Mouse (Mus musculus): ENCODE data around the gene Inpp5a. TPM values are rescaled to one million over a fixed set of nuclear protein-coding genes. Genes with fewer than 3 reads are reported as not detected.

Inpp5a gene
- polyA plus RNA-seq, 1 experiment from 2014 or later = 23.0 TPM

- DNase-seq = no peak
- 89% methylated on average over 3 of the region's 3 CpGs for WGBS
Measured at GRCm38 (mm10) chr7:139400926-139401325, 12.0 kb downstream of the Inpp5a start.

GRCm38 (mm10) chr7:139401791-139402190 is 12.9 kb downstream of the Inpp5a start:
- no peak overlapping the region for H3K27ac ChIP-seq (replicated peaks; ENCODE audit: low read depth, low read length)
- H3K36me3 ChIP-seq (ENCODE audit: control insufficient read depth, insufficient read depth, low read length) = no peaks in the 10 kb centered on the region
- H3K9me3 ChIP-seq (ENCODE audit: control insufficient read depth, low read length) = no peaks in the 10 kb centered on the region
- 92% methylated on average over 8 of the region's 8 CpGs for WGBS
- H3K4me2 ChIP-seq (ENCODE audit: low read length) = no peak overlapping the region
- ATAC-seq (ENCODE audit: low FRiP score, low TSS enrichment) = no peak
- H3K4me3 ChIP-seq (replicated peaks; ENCODE audit: low read depth, low read length) = no peak overlapping the region
- H3K4me1 ChIP-seq (ENCODE audit: control insufficient read depth, insufficient read depth, low read length) = no peaks in the 10 kb centered on the region
- no peak overlapping the region for H3K9ac ChIP-seq (replicated peaks; ENCODE audit: low read length)
- H3K27me3 ChIP-seq (ENCODE audit: control insufficient read depth, insufficient read depth, low read length) = no peaks in the 10 kb centered on the region
- DNase-seq = no peak

More at GRCm38 (mm10) chr7:139400926-139401325, 12.0 kb downstream of the Inpp5a start:
- Histone ChIP-seq H3K4me3 (replicated peaks; ENCODE audit: low read depth, low read length) (no peak overlapping the region), H3K27me3 (ENCODE audit: control insufficient read depth, insufficient read depth, low read length) (no peaks in the 10 kb centered on the region), H3K36me3 (ENCODE audit: control insufficient read depth, insufficient read depth, low read length) (no peaks in the 10 kb centered on the region), H3K9me3 (ENCODE audit: control insufficient read depth, low read length) (no peaks in the 10 kb centered on the region), H3K4me1 (ENCODE audit: control insufficient read depth, insufficient read depth, low read length) (no peaks in the 10 kb centered on the region), H3K27ac (replicated peaks; ENCODE audit: low read depth, low read length) (no peak overlapping the region), H3K4me2 (ENCODE audit: low read length) (no peak overlapping the region), H3K9ac (replicated peaks; ENCODE audit: low read length) (no peak overlapping the region)
- no peak for ATAC-seq (ENCODE audit: low FRiP score, low TSS enrichment)

- H3K36me3 ChIP-seq (ENCODE audit: control insufficient read depth, insufficient read depth, low read length) = no peaks in the 10 kb centered on the region
- no peaks in the 10 kb centered on the region for H3K4me1 ChIP-seq (ENCODE audit: control insufficient read depth, insufficient read depth, low read length)
- DNase-seq (no peak), ATAC-seq (ENCODE audit: low FRiP score, low TSS enrichment) (no peak)
- no peaks in the 10 kb centered on the region for H3K9me3 ChIP-seq (ENCODE audit: control insufficient read depth, low read length)
- no peak overlapping the region for H3K9ac ChIP-seq (replicated peaks; ENCODE audit: low read length)
- H3K4me3 ChIP-seq (replicated peaks; ENCODE audit: low read depth, low read length) = no peak overlapping the region
- H3K27ac ChIP-seq (replicated peaks; ENCODE audit: low read depth, low read length) = no peak overlapping the region
- WGBS = 95% methylated on average over 4 of the region's 4 CpGs
- H3K27me3 ChIP-seq (ENCODE audit: control insufficient read depth, insufficient read depth, low read length) = no peaks in the 10 kb centered on the region
- H3K4me2 ChIP-seq (ENCODE audit: low read length) = no peak overlapping the region
Measured at GRCm38 (mm10) chr7:139402721-139403120, 13.8 kb downstream of the Inpp5a start.

GRCm38 (mm10) chr7:139406581-139406980 is 17.7 kb downstream of the Inpp5a start:
- DNase-seq (no peak), ATAC-seq (ENCODE audit: low FRiP score, low TSS enrichment) (no peak)
- Histone ChIP-seq H3K4me1 (ENCODE audit: control insufficient read depth, insufficient read depth, low read length) (no peaks in the 10 kb centered on the region), H3K9me3 (ENCODE audit: control insufficient read depth, low read length) (no peaks in the 10 kb centered on the region), H3K36me3 (ENCODE audit: control insufficient read depth, insufficient read depth, low read length) (no peaks in the 10 kb centered on the region), H3K4me2 (ENCODE audit: low read length) (no peak overlapping the region), H3K27me3 (ENCODE audit: control insufficient read depth, insufficient read depth, low read length) (no peaks in the 10 kb centered on the region), H3K4me3 (replicated peaks; ENCODE audit: low read depth, low read length) (no peak overlapping the region), H3K27ac (replicated peaks; ENCODE audit: low read depth, low read length) (no peak overlapping the region), H3K9ac (replicated peaks; ENCODE audit: low read length) (no peak overlapping the region)
- WGBS = 100% methylated on average over 2 of the region's 2 CpGs

- DNase-seq = no peak
- Histone ChIP-seq H3K27me3 (ENCODE audit: control insufficient read depth, insufficient read depth, low read length) (no peaks in the 10 kb centered on the region), H3K4me3 (replicated peaks; ENCODE audit: low read depth, low read length) (no peak overlapping the region), H3K4me1 (ENCODE audit: control insufficient read depth, insufficient read depth, low read length) (no peaks in the 10 kb centered on the region), H3K9ac (replicated peaks; ENCODE audit: low read length) (no peak overlapping the region), H3K9me3 (ENCODE audit: control insufficient read depth, low read length) (no peaks in the 10 kb centered on the region), H3K27ac (replicated peaks; ENCODE audit: low read depth, low read length) (no peak overlapping the region), H3K36me3 (ENCODE audit: control insufficient read depth, insufficient read depth, low read length) (no peaks in the 10 kb centered on the region), H3K4me2 (ENCODE audit: low read length) (no peak overlapping the region)
- ATAC-seq (ENCODE audit: low FRiP score, low TSS enrichment) = no peak
Measured at GRCm38 (mm10) chr7:139407966-139408365, 19.1 kb downstream of the Inpp5a start.

GRCm38 (mm10) chr7:139409903-139410302 is 21.0 kb downstream of the Inpp5a start:
- H3K4me2 ChIP-seq (ENCODE audit: low read length) = no peak overlapping the region
- H3K9me3 ChIP-seq (ENCODE audit: control insufficient read depth, low read length) = no peaks in the 10 kb centered on the region
- H3K36me3 ChIP-seq (ENCODE audit: control insufficient read depth, insufficient read depth, low read length) = no peaks in the 10 kb centered on the region
- ATAC-seq (ENCODE audit: low FRiP score, low TSS enrichment) (no peak), DNase-seq (no peak)
- H3K4me3 ChIP-seq (replicated peaks; ENCODE audit: low read depth, low read length) = no peak overlapping the region
- WGBS = 92% methylated on average over 5 of the region's 5 CpGs
- no peaks in the 10 kb centered on the region for H3K4me1 ChIP-seq (ENCODE audit: control insufficient read depth, insufficient read depth, low read length)
- no peaks in the 10 kb centered on the region for H3K27me3 ChIP-seq (ENCODE audit: control insufficient read depth, insufficient read depth, low read length)
- H3K9ac ChIP-seq (replicated peaks; ENCODE audit: low read length) = no peak overlapping the region
- no peak overlapping the region for H3K27ac ChIP-seq (replicated peaks; ENCODE audit: low read depth, low read length)

GRCm38 (mm10) chr7:139412223-139412950 is 23.5 kb downstream of the Inpp5a start:
- ATAC-seq (ENCODE audit: low FRiP score, low TSS enrichment) (no peak), DNase-seq (no peak)
- no peaks in the 10 kb centered on the region for H3K27me3 ChIP-seq (ENCODE audit: control insufficient read depth, insufficient read depth, low read length)
- WGBS = 68% methylated on average over 8 of the region's 8 CpGs
- H3K27ac ChIP-seq (replicated peaks; ENCODE audit: low read depth, low read length) = no peak overlapping the region
- H3K4me1 ChIP-seq (ENCODE audit: control insufficient read depth, insufficient read depth, low read length) = 0 out of 2 replicates have a peak, but pooled peaks cover 5% of the 10 kb centered on the region
- H3K9me3 ChIP-seq (ENCODE audit: control insufficient read depth, low read length) = no peaks in the 10 kb centered on the region
- H3K4me3 ChIP-seq (replicated peaks; ENCODE audit: low read depth, low read length) = no peak overlapping the region
- H3K9ac ChIP-seq (replicated peaks; ENCODE audit: low read length) = no peak overlapping the region
- no peaks in the 10 kb centered on the region for H3K36me3 ChIP-seq (ENCODE audit: control insufficient read depth, insufficient read depth, low read length)
- H3K4me2 ChIP-seq (ENCODE audit: low read length) = no peak overlapping the region

GRCm38 (mm10) chr7:139413400-139413799 is 24.5 kb downstream of the Inpp5a start:
- Histone ChIP-seq H3K4me2 (ENCODE audit: low read length) (no peak overlapping the region), H3K27ac (replicated peaks; ENCODE audit: low read depth, low read length) (no peak overlapping the region), H3K36me3 (ENCODE audit: control insufficient read depth, insufficient read depth, low read length) (no peaks in the 10 kb centered on the region), H3K4me1 (ENCODE audit: control insufficient read depth, insufficient read depth, low read length) (0 out of 2 replicates have a peak, but pooled peaks cover 5% of the 10 kb centered on the region), H3K9me3 (ENCODE audit: control insufficient read depth, low read length) (no peaks in the 10 kb centered on the region), H3K4me3 (replicated peaks; ENCODE audit: low read depth, low read length) (no peak overlapping the region), H3K27me3 (ENCODE audit: control insufficient read depth, insufficient read depth, low read length) (no peaks in the 10 kb centered on the region), H3K9ac (replicated peaks; ENCODE audit: low read length) (no peak overlapping the region)
- ATAC-seq (ENCODE audit: low FRiP score, low TSS enrichment) (no peak), DNase-seq (no peak)
- WGBS = 85% methylated on average over 3 of the region's 3 CpGs

- H3K9ac ChIP-seq (replicated peaks; ENCODE audit: low read length) = no peak overlapping the region
- H3K4me2 ChIP-seq (ENCODE audit: low read length) = no peak overlapping the region
- H3K36me3 ChIP-seq (ENCODE audit: control insufficient read depth, insufficient read depth, low read length) = no peaks in the 10 kb centered on the region
- H3K4me1 ChIP-seq (ENCODE audit: control insufficient read depth, insufficient read depth, low read length) = 0 out of 2 replicates have a peak, but pooled peaks cover 5% of the 10 kb centered on the region
- H3K4me3 ChIP-seq (replicated peaks; ENCODE audit: low read depth, low read length) = no peak overlapping the region
- no peaks in the 10 kb centered on the region for H3K9me3 ChIP-seq (ENCODE audit: control insufficient read depth, low read length)
- no peaks in the 10 kb centered on the region for H3K27me3 ChIP-seq (ENCODE audit: control insufficient read depth, insufficient read depth, low read length)
- ATAC-seq (ENCODE audit: low FRiP score, low TSS enrichment) (no peak), DNase-seq (no peak)
- no peak overlapping the region for H3K27ac ChIP-seq (replicated peaks; ENCODE audit: low read depth, low read length)
Measured at GRCm38 (mm10) chr7:139415616-139416225, 26.8 kb downstream of the Inpp5a start.
